Mouse (Mus musculus) urinary bladder, postnatal 0 days (tissue): ENCODE data around the gene Nup210. TPM values are rescaled to one million over a fixed set of nuclear protein-coding genes. Genes with fewer than 3 reads are reported as not detected.

Experiments
- polyA plus RNA-seq: library from polyadenylated mRNA; unstranded; fragments of >200 nt; fragmentation: Nextera tagmentation; extraction: Ambion mirVana; gene quantifications from 2 replicates; pipeline ENCODE4 v1.2.1, GENCODE M21; 2015

Nup210 gene
- 1.3 and 1.7 TPM in 2 replicates for polyA plus RNA-seq

GRCm38 (mm10) chr6:91116244-91117145 is at the start of gene Nup210:
Gene Nup210 (minus strand): TSS chr6:91116829.

GRCm38 (mm10) chr6:91156554-91157236 is 40.1 kb upstream of the Nup210 start, which contains the start of gene Hdac11:
Gene Hdac11 (plus strand): TSS chr6:91156665.

GRCm38 (mm10) chr6:90988648-90989317 is 127.8 kb downstream of the Nup210 start, which contains the start of gene Iqsec1:
Gene Iqsec1 (minus strand): TSS chr6:90988685.

Other genes starting within 250 kb of the Nup210 start
- gene Iqsec1, start 128.1 kb downstream of the Nup210 start, polyA plus RNA-seq, result 14.4 and 15.5 TPM in 2 replicates
- 1.5 and 2.1 TPM in 2 replicates for gene Hdac11, start 39.8 kb upstream of the Nup210 start, polyA plus RNA-seq
- gene Fbln2, start 95.6 kb upstream of the Nup210 start, polyA plus RNA-seq, result 79.1 and 83.5 TPM in 2 replicates